Comparison of ENCODE assay signal across 28 mouse cellular contexts in the genomic region with DNA sequence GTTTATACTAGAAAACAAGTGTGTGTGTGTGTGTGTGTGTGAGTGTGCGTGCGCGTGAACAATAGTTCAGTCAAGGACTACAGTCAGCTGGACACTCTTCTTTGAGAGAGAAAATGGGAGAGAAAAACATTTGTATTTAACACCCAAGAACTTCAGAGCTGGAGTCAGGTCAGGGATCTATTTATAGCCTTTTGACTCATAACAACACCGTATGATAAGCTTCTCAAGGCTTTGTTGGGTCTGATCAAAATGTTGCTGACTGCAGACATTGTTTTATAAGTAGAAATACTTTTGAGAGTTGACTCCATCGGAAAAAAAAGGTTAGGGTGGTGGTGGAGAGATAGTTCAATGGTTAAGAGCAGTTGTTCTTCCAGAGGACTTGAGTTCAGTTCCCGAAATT.
DNase-seq lines count a peak whose midpoint lies in the region; ATAC-seq lines count a peak whose summit lies in the region.
"Had no signal": no experiment of that assay in that cellular context is flagged by ENCODE, and none has a peak within 500 bp of the region (broad histone marks: within the 10 kb centered on the region; RNA-seq: fewer than 3 reads in every experiment).

No protein-coding gene starts in this region.

- DNase-seq in heart, embryonic 10.5 days (ENCODE audit: low spot score), result no peak
- DNase-seq in heart, postnatal 25 days (ENCODE audit: low spot score), result no peak
- no peak for DNase-seq in heart, postnatal 14 days
- no peak for DNase-seq in adrenal gland, postnatal 10 days
- DNase-seq: adrenal gland, postnatal 14 days; B cell, adult 2 months; cerebellum, adult 11 months; cerebellum, adult 2 months; cerebellum, adult 9-11 months; cerebellum, postnatal 25 days; forebrain, postnatal 0 days; gastrocnemius, adult 2 months; gastrocnemius, postnatal 14 days; kidney, adult 11 months; kidney, adult 8-10 months had no signal

- H3K4me1 ChIP-seq in heart, embryonic 10.5 days, result peaks cover 16% of the 10 kb centered on the region; the same call in 1 of the 2 replicates
- H3K4me1 ChIP-seq in heart, embryonic 13.5 days, result peaks cover 33% of the 10 kb centered on the region
- H3K4me1 ChIP-seq in heart, embryonic 16.5 days (ENCODE audit: control insufficient read depth, insufficient read depth, low read length), result peaks cover 22% of the 10 kb centered on the region

- no peaks in the 10 kb centered on the region for H3K36me3 ChIP-seq in heart, embryonic 10.5 days
- H3K36me3 ChIP-seq in heart, embryonic 13.5 days, result peaks cover 3% of the 10 kb centered on the region; the same call in 1 of the 2 replicates
- H3K36me3 ChIP-seq in heart, embryonic 16.5 days (ENCODE audit: control insufficient read depth, insufficient read depth), result peaks cover 4% of the 10 kb centered on the region; the same call in 1 of the 2 replicates
- H3K36me3 ChIP-seq: embryonic facial prominence, embryonic 12.5 days; embryonic facial prominence, embryonic 15.5 days; G1E; hindbrain, embryonic 10.5 days; intestine, embryonic 15.5 days; kidney, embryonic 15.5 days had no signal

- 0 out of 2 replicates have a peak overlapping the region, but pooled peaks have one; percentile 37 for H3K27ac ChIP-seq in heart, embryonic 10.5 days
- H3K27ac ChIP-seq in heart, embryonic 13.5 days (replicated peaks), result peak overlapping the region; percentile 77
- peak overlapping the region; percentile 56 for H3K27ac ChIP-seq in heart, embryonic 16.5 days (ENCODE audit: low read length)
- H3K27ac ChIP-seq: embryonic facial prominence, embryonic 12.5 days; embryonic facial prominence, embryonic 15.5 days; gastrocnemius, adult 2 months; hindbrain, embryonic 10.5 days; hindbrain, embryonic 13.5 days; intestine, embryonic 15.5 days; kidney, embryonic 15.5 days had no signal

- no peaks in the 10 kb centered on the region for H3K9me3 ChIP-seq in heart, embryonic 10.5 days
- H3K9me3 ChIP-seq in heart, embryonic 13.5 days, result 0 out of 2 replicates have a peak, but pooled peaks cover 4% of the 10 kb centered on the region
- 0 out of 2 replicates have a peak, but pooled peaks cover 4% of the 10 kb centered on the region for H3K9me3 ChIP-seq in heart, embryonic 16.5 days (replicated peaks; ENCODE audit: control insufficient read depth, low read length)
- H3K9me3 ChIP-seq: embryonic facial prominence, embryonic 12.5 days; embryonic facial prominence, embryonic 15.5 days; hindbrain, embryonic 13.5 days; intestine, embryonic 15.5 days; kidney, embryonic 15.5 days had no signal

- WGBS in heart, embryonic 10.5 days, result 77% methylated on average over 6 of the region's 6 CpGs
- WGBS in heart, embryonic 13.5 days, result 56% methylated on average over 6 of the region's 6 CpGs
- 48% methylated on average over 6 of the region's 6 CpGs for WGBS in heart, embryonic 16.5 days

- no peak for ATAC-seq in heart, embryonic 13.5 days (ENCODE audit: extremely low read depth, insufficient number of reproducible peaks, low FRiP score, low TSS enrichment)
- no peak for ATAC-seq in heart, embryonic 16.5 days (replicated peaks; ENCODE audit: extremely low read depth, insufficient read depth, low FRiP score)
- ATAC-seq: forebrain, embryonic 14.5 days; forebrain, postnatal 0 days; hindbrain, embryonic 16.5 days; intestine, embryonic 15.5 days; Patski had no signal

- H3K9ac ChIP-seq in heart, embryonic 13.5 days, result no peak overlapping the region
- no peak overlapping the region for H3K9ac ChIP-seq in heart, embryonic 16.5 days (ENCODE audit: low read length)
- H3K9ac ChIP-seq: embryonic facial prominence, embryonic 12.5 days; embryonic facial prominence, embryonic 15.5 days; forebrain, postnatal 0 days; hindbrain, embryonic 13.5 days; intestine, embryonic 15.5 days; kidney, embryonic 15.5 days had no signal

- H3K27me3 ChIP-seq in heart, embryonic 10.5 days (ENCODE audit: insufficient read depth, poor library complexity, severe bottlenecking), result no peaks in the 10 kb centered on the region
- H3K27me3 ChIP-seq in heart, embryonic 13.5 days (replicated peaks), result no peaks in the 10 kb centered on the region
- no peaks in the 10 kb centered on the region for H3K27me3 ChIP-seq in heart, embryonic 16.5 days (ENCODE audit: control insufficient read depth, insufficient read depth, low read length)
- H3K27me3 ChIP-seq: CH12.LX; embryonic facial prominence, embryonic 12.5 days; embryonic facial prominence, embryonic 15.5 days; hindbrain, embryonic 13.5 days; intestine, embryonic 15.5 days; kidney, embryonic 15.5 days; Patski had no signal

- no peak overlapping the region for H3K4me2 ChIP-seq in heart, embryonic 13.5 days
- H3K4me2 ChIP-seq in heart, embryonic 16.5 days (ENCODE audit: low read depth, low read length), result no peak overlapping the region
- H3K4me2 ChIP-seq: embryonic facial prominence, embryonic 12.5 days; embryonic facial prominence, embryonic 15.5 days; hindbrain, embryonic 13.5 days; intestine, embryonic 15.5 days; kidney, embryonic 15.5 days had no signal

- no peak overlapping the region for H3K4me3 ChIP-seq in heart, embryonic 10.5 days
- no peak overlapping the region for H3K4me3 ChIP-seq in heart, embryonic 13.5 days
- no peak overlapping the region for H3K4me3 ChIP-seq in heart, embryonic 16.5 days (ENCODE audit: low read length)
- H3K4me3 ChIP-seq: embryonic facial prominence, embryonic 12.5 days; embryonic facial prominence, embryonic 15.5 days; gastrocnemius, adult 2 months; hindbrain, embryonic 10.5 days; hindbrain, embryonic 13.5 days; intestine, embryonic 15.5 days; kidney, embryonic 15.5 days had no signal

- intact Hi-C loops in heart, postnatal 25 days (cut with DNase I), result no loop called here
- intact Hi-C loops in heart, postnatal 14 days (cut with DNase I), result no loop called here
